Mouse (Mus musculus) small intestine, adult 2 months (tissue): ENCODE data around the gene Eif4g2. TPM values are rescaled to one million over a fixed set of nuclear protein-coding genes. Genes with fewer than 3 reads are reported as not detected.
A peak's percentile ranks its signal among the peaks of the same experiment; 100 is the strongest.

ENCODE experiments used
- H3K27ac ChIP-seq: fragments of 200-500 bp; 2 replicates; pipeline ENCODE4 v1.5.1; 2012; ENCODE audit warnings: low read depth, low read length, control low read depth, inconsistent platforms; ENCODE audit not compliant: insufficient read depth
- H3K27me3 ChIP-seq: fragments of 200-500 bp; 2 replicates; pipeline ENCODE4 v1.6.1; 2012; ENCODE audit warnings: mild to moderate bottlenecking, moderate library complexity, low read length, inconsistent platforms; ENCODE audit not compliant: control insufficient read depth, insufficient read depth
- H3K36me3 ChIP-seq: fragments of 200-500 bp; 2 replicates; pipeline ENCODE4 v1.6.1; 2012; ENCODE audit warnings: mild to moderate bottlenecking, low read length, control low read depth, inconsistent platforms; ENCODE audit not compliant: control insufficient read depth, insufficient read depth
- H3K4me1 ChIP-seq: fragments of 200-500 bp; 2 replicates; pipeline ENCODE4 v1.6.1; 2012; ENCODE audit warnings: low read length, inconsistent platforms, mixed read lengths; ENCODE audit not compliant: control insufficient read depth, insufficient read depth, insufficient read length
- H3K4me3 ChIP-seq: fragments of 200-500 bp; 2 replicates; pipeline ENCODE4 v1.5.1; 2012; ENCODE audit warnings: low read depth, mild to moderate bottlenecking, control low read depth, inconsistent platforms, low read length, moderate library complexity
- CTCF ChIP-seq: fragments of 200-500 bp; IDR thresholded peaks from 2 replicates; pipeline ENCODE4 v1.5.1; 2012; ENCODE audit warnings: low read depth, mild to moderate bottlenecking, control low read depth, inconsistent platforms, low read length, moderate library complexity, mixed read lengths; ENCODE audit not compliant: insufficient replicate concordance, insufficient read length; ENCODE audit errors: extremely low read depth
- POLR2A ChIP-seq: fragments of 200-500 bp; IDR thresholded peaks from 2 replicates; pipeline ENCODE4 v1.6.1; 2012; ENCODE audit warnings: low read depth, mild to moderate bottlenecking, control low read depth, inconsistent platforms, low read length, moderate library complexity
- WGBS: fragments of 180-500 bp; shearing (Covaris S2); methylation state at CpG from one replicate; pipeline ENCODE4 v1.1.7; 2018; 5-methylcytosine and 5-hydroxymethylcytosine counted together
- polyA plus RNA-seq: library from polyadenylated mRNA; depleted of rRNA; stranded (reverse); fragments of >200 nt; gene quantifications from 2 replicates; pipeline ENCODE4 v1.2.3, GENCODE M21; 2012; rRNA removed

The Eif4g2 gene
- 17.3 and 28.7 TPM in 2 replicates for polyA plus RNA-seq

DNA sequence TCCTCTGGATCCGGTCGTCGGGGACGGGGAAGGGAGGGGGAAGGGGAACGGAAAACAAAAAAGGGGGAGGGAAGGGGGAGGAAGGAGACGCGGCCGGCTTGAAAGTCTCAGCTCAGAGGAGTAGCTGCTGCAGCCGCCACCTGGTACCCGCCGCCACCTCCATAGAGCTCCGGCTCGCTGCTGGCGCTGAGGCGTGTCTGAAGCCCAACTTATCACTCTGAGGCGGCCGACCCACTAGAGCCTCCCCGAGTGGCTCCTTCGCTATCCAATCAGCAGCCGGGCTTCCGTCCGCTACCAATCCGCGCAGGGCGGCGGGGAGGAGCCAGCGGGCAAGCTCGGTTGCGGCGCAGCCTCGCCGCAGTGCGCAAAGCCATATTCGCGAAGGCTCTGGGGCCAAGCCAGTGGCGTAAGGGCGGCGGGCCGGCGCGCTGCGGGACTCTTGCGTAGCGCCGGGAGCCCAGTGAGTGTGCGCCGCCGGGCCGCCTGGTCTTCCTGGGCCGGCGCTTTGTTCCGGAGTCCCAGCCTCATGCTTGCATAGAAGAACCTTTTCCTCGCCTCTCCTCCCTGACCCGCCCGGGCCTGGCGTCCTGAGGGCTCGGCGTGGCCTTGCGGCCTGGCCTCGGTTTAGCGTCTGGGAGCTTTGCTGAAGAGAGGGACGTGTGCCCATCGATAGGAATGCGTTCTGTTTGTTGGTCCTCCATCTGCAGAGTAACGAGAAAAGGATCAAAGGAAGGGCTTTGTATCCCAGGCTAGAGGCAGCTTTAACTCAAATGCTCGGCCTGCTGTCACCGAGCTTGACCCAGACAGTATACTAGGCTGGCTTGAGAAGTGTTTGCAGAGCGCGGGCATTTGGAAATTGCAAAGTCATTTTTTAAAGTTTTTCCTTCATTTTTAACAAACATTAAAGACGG is at the start of gene Eif4g2:
Gene Eif4g2, minus strand, starts transcription at position 209 of the 911 bp plus-strand sequence.
- TF ChIP-seq CTCF (no peak), POLR2A (peak; percentile 99)
- H3K4me3 ChIP-seq, result peak within 1 kb of the TSS; percentile 96
- under 1% methylated on average over 70 of the region's 70 CpGs for WGBS

DNA sequence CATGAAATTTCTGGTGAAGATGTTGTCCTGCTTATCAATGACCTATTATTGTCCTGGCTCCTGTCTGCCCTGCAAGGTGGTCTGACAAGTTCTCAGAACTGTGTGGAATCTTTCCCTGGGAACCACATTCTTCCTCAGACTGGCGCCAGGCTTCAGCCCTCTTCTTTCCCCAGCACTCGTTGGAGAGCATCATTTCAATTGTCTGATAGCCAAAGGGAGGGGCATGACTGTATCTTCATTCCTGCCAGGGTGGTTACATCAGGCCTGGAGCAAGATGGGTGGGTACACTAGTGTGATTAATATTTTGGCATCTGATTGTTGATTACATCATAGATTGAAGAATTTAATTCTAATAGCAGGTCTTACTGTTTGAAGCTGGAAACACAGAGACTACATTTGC is 49.8 kb upstream of the Eif4g2 start:
- Histone ChIP-seq H3K4me1 (no peaks in the 10 kb centered on the region), H3K27ac (no peak overlapping the region), H3K4me3 (no peak overlapping the region), H3K36me3 (no peaks in the 10 kb centered on the region), H3K27me3 (no peaks in the 10 kb centered on the region)
- WGBS, result 56% methylated on average over 2 of the region's 2 CpGs
- TF ChIP-seq CTCF (no peak), POLR2A (no peak)

More for the DNA sequence above, at the start of gene Eif4g2:
- Histone ChIP-seq H3K36me3 (peaks cover 29% of the 10 kb centered on the region), H3K27me3 (no peaks in the 10 kb centered on the region), H3K4me1 (no peaks in the 10 kb centered on the region; the same call in 1 of the 2 replicates), H3K27ac (peak within 1 kb of the TSS; percentile 98)

GRCm38 (mm10) chr7:111126636-111127395 is 44.0 kb upstream of the Eif4g2 start:
- H3K4me1 ChIP-seq, result peaks cover 1% of the 10 kb centered on the region; the same call in 1 of the 2 replicates
- H3K36me3 ChIP-seq, result no peaks in the 10 kb centered on the region
- no peak overlapping the region for H3K27ac ChIP-seq
- WGBS, result 72% methylated on average over 3 of the region's 3 CpGs
- TF ChIP-seq CTCF (no peak), POLR2A (no peak)
- H3K4me3 ChIP-seq, result no peak overlapping the region
- H3K27me3 ChIP-seq, result no peaks in the 10 kb centered on the region

DNA sequence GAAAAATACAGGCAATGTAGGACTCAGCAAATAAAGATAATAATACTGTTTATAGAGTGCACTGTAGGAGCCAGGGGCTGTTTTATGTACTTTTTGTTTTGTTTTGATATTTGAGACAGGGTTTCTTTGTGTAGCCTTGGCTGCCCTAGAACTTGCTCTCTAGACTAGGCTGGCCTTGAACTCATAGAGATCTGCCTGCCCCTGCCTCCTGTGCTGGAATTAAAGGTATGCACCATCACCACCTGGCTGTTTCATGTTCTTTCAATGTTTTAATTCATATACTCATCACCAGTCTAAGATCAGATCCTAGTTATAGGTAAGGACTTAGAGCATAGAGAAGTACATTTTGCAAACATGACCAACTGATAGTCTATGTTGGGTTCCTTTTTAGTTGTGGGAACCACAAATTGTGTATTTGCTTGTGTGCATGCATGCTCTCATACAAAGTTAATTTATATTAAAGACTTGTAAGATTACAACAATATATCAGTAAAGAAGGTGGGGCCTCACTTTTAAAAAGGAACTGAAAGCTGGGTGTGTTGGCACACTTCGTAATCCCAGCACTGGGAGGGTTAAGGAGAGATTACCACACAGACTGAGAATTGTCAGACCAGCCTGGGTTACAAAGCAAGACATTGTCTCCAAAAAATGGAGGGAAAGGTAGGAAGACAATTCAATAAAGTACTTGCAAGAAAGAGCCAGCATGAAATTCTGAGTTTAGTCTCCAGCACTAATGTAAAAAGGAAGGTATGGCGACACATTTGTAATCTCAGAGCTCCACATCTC is 41.1 kb upstream of the Eif4g2 start:
- peaks cover 4% of the 10 kb centered on the region; the same call in 1 of the 2 replicates for H3K4me1 ChIP-seq
- TF ChIP-seq CTCF, result no peak
- TF ChIP-seq POLR2A, result no peak
- no peaks in the 10 kb centered on the region for H3K36me3 ChIP-seq
- no peak overlapping the region for H3K4me3 ChIP-seq
- H3K27me3 ChIP-seq, result no peaks in the 10 kb centered on the region
- H3K27ac ChIP-seq, result no peak overlapping the region
- 90% methylated on average over 2 of the region's 2 CpGs for WGBS

DNA sequence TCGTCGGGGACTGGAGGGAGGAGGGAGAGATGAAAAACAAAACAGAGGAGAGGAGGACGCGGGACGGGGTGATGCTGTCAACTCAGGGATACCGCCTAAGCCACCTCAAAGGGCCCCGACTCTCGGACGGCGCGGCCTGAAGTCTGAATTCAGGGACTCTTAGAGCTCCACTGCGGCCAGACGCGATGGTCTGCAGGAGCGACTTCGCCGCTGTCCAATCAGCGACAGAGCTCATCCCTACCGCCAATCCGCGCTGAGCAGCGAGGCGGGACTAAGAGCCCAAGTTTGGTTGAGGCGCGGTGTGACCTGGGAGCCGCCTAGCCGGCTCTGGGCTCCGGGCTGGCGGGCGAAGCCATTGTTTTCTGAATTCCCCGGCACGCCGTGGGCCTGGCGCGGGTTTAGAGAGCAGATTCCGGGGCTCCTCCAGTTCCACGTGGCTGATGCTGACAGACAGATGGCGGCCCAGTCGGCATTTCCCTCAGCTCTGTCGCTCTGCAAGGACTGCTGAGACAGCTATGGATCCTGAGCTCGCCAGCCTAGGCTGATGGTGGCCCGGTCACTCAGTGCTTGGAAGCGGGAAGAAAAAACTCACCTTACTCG is 39.8 kb upstream of the Eif4g2 start:
- peak; percentile 97 for TF ChIP-seq POLR2A
- TF ChIP-seq CTCF, result no peak
- Histone ChIP-seq H3K27me3 (no peaks in the 10 kb centered on the region), H3K36me3 (no peaks in the 10 kb centered on the region), H3K4me1 (peaks cover 4% of the 10 kb centered on the region; the same call in 1 of the 2 replicates), H3K27ac (peak overlapping the region; percentile 94), H3K4me3 (peak overlapping the region; percentile 65)
- WGBS, result under 1% methylated on average over 44 of the region's 44 CpGs

- H3K27me3 ChIP-seq, result no peaks in the 10 kb centered on the region
- TF ChIP-seq POLR2A (no peak), CTCF (no peak)
- WGBS, result under 1% methylated on average over 34 of the region's 34 CpGs
- H3K36me3 ChIP-seq, result no peaks in the 10 kb centered on the region
- H3K4me3 ChIP-seq, result peak overlapping the region; percentile 65
- H3K4me1 ChIP-seq, result peaks cover 4% of the 10 kb centered on the region; the same call in 1 of the 2 replicates
- H3K27ac ChIP-seq, result peak overlapping the region; percentile 94
Measured at GRCm38 (mm10) chr7:111122084-111122530, 39.3 kb upstream of the Eif4g2 start.
